Mouse (Mus musculus): ENCODE results near the gene Mrps5. TPM values are rescaled to one million over a fixed set of nuclear protein-coding genes. Genes with fewer than 3 reads are reported as not detected.

Mrps5 gene
- polyA plus RNA-seq, 1 experiment, result 58.7 TPM

DNA sequence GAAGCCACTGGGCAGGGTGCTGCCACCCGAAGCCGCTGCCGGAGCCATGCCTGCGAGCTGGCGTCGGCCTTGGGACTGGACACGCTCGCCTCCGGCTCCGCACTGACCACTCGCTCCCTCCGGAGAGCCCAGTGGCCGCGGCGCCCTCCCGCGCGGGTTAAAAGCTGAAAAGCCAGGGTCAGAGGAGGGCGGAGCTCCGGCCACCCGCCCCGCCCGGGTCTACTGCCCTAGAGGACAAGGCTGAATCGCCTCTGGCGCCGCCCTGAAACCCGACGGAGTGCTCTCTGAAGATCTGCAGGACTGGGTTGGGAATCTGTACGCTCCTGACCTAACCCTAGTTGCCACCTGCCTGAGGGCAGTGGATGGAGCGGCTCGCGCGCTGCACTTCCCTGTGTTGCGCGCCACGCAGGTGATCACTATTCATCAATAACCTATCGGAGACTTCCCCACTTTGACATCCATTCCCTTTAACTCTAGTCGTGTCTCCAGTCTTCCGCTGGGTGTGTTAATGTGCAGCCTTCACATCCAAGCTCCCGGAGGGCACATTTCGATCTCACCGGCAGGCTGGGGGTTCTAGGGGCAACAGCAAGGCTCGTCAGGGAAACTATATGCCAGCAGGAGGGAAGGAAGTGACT lies 69.2 kb downstream of the Mrps5 start, which contains the start of gene Mal:
TSS of gene Mal (minus strand) at position 610 of the 635 bp plus-strand sequence.
- DNase-seq (ENCODE audit: low read depth, low spot score), result no peak

More for the DNA sequence above, 69.2 kb downstream of the Mrps5 start, which contains the start of gene Mal:
- WGBS, result 2% methylated on average over 43 of the region's 43 CpGs

Other genes with a start within 250 kb of the Mrps5 start
- not detected in 2 replicates for gene Astl, start 248.6 kb upstream of the Mrps5 start, polyA plus RNA-seq (2012; rRNA removed)
- 0.71 and 0.91 TPM in 2 replicates for gene Adra2b, start 224.0 kb upstream of the Mrps5 start, polyA plus RNA-seq (2012; rRNA removed)
- gene Gpat2, start 162.0 kb upstream of the Mrps5 start, polyA plus RNA-seq (2012; rRNA removed), result 0.12 and 0.16 TPM in 2 replicates
- gene Fahd2a, start 142.7 kb upstream of the Mrps5 start, polyA plus RNA-seq (2012; rRNA removed), result 10.9 and 11.6 TPM in 2 replicates
- 1.2 TPM in 2 replicates for gene Kcnip3, start 65.1 kb upstream of the Mrps5 start, polyA plus RNA-seq (2012; rRNA removed)
- gene Prom2, start 45.8 kb upstream of the Mrps5 start, polyA plus RNA-seq (2012; rRNA removed), result 0.09 and 0.15 TPM in 2 replicates
- gene Zfp661, start 128 bp upstream of the Mrps5 start, polyA plus RNA-seq (2012; rRNA removed), result 1.7 and 3.1 TPM in 2 replicates
- 0.51 and 5.1 TPM in 2 replicates for gene Mal, start 69.5 kb downstream of the Mrps5 start, polyA plus RNA-seq (2012; rRNA removed)
- 299 and 309 TPM in 2 replicates for gene Mall, start 142.7 kb downstream of the Mrps5 start, polyA plus RNA-seq (2012; rRNA removed)
- 3.5 and 4.2 TPM in 2 replicates for gene Nphp1, start 201.7 kb downstream of the Mrps5 start, polyA plus RNA-seq (2012; rRNA removed)
- gene Mtln, start 205.3 kb downstream of the Mrps5 start, polyA plus RNA-seq (2012; rRNA removed), result 63.0 and 70.6 TPM in 2 replicates
- gene Bub1, start 244.6 kb downstream of the Mrps5 start, polyA plus RNA-seq (2012; rRNA removed), result 4.3 and 7.0 TPM in 2 replicates